Mouse (Mus musculus): ENCODE measurements around the gene Usp8.

DNA sequence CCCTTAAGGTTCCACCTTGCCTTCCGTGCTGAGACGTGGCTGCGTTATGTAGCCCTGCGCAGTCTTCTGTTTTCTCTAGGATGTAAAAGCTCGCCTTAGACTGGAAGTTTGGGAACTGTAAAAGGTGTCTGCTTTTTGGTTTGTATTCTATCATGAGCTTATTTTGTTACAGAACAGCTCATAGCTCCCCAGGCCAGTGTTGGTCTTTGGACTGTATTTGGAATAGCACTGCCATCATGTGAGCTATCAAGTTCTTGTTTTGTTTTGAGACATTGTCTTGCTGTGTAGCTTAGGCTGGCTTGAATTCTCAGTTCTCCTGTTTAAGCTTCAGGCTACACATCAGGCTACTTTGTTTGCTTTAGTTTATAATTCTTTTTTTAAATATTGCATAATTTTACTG is 5.4 kb downstream of the Usp8 start:
- TF ChIP-seq MAX (IDR thresholded peaks at IDR 0.05; ENCODE audit: low read depth) = no peak
- no peak for TF ChIP-seq MYOD1 (IDR thresholded peaks at IDR 0.05; ENCODE audit: control insufficient read depth in 1 of 3, insufficient read length in 2 of 3, low read depth in 2 of 3)
- TF ChIP-seq POLR2A (IDR thresholded peaks at IDR 0.05; ENCODE audit: insufficient read length, low read depth) = no peak
- TF ChIP-seq E2F4 (IDR thresholded peaks at IDR 0.05; ENCODE audit: insufficient read depth) = no peak
- no peak for TF ChIP-seq POLR2AphosphoS2 (IDR thresholded peaks at IDR 0.05; ENCODE audit: insufficient read length, low read depth)
- TF ChIP-seq TCF12 (IDR thresholded peaks at IDR 0.05; ENCODE audit: insufficient read depth, poor library complexity, severe bottlenecking) = no peak
- TF ChIP-seq REST (IDR thresholded peaks at IDR 0.05; ENCODE audit: insufficient read depth, insufficient read length) = no peak
